Mouse (Mus musculus): ENCODE measurements around the gene Vamp3. TPM values are rescaled to one million over a fixed set of nuclear protein-coding genes. Genes with fewer than 3 reads are reported as not detected.

Vamp3 gene
- total and polyA plus RNA-seq, 3 experiments = 29.2 to 68.4 (median 44.1) TPM

DNA sequence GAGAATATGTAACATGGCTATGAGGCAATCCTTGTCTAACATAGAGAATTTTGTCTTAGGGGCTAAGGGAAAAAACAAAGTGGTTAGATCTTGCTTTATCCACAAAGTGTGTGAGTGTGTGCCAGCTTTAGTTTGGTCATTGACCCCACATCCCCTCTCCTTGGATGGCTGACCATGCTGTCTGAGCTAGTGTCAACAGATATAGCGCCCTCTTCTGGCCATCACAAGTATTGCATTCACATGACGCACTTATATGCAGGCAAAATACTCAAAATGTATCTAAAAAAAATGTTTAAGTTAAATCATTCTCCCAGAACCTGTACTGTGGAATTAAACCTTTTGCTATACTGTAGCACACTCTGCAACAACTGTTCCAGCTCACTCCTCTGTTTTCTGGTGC is 37.4 kb upstream of the Vamp3 start:
- Histone ChIP-seq H3K4me2 (ENCODE audit: insufficient read depth, low read depth, poor library complexity, severe bottlenecking) (no peak overlapping the region), H3K79me2 (replicated peaks; ENCODE audit: control insufficient read depth, extremely low read depth, insufficient read depth, poor library complexity, severe bottlenecking) (no peaks in the 10 kb centered on the region), H3K27me3 (replicated peaks) (peaks cover 5% of the 10 kb centered on the region), H3K9me3 (replicated peaks; ENCODE audit: low read length) (peaks cover 5% of the 10 kb centered on the region), H3K9ac (ENCODE audit: insufficient read depth, low read depth) (no peak overlapping the region), H3K36me3 (replicated peaks in 1 of 2; ENCODE audit: control insufficient read depth in 1 of 2, insufficient read depth in 1 of 2, low read length in 1 of 2) (no peaks in the 10 kb centered on the region), H3K4me1 (ENCODE audit: control insufficient read depth in 1 of 2, insufficient read depth in 2 of 2) (no peaks in the 10 kb centered on the region), H3K27ac (ENCODE audit: insufficient read depth, low read depth) (no peak overlapping the region), H3K4me3 (replicated peaks in 1 of 3; ENCODE audit: low read depth in 2 of 3, low read length in 2 of 3, poor library complexity in 1 of 3) (no peak overlapping the region)
- dilution Hi-C loops (cut with MboI; ENCODE audit: extremely low pct_ligation_motif_present, extremely low pct_unique_long_range_greater_than_20kb, low sequenced_read_pairs) = no loop called here
- TF ChIP-seq CTCF (conservative IDR thresholded peaks at IDR 0.05 in 1 of 2, IDR thresholded peaks at IDR 0.05 in 1 of 2; ENCODE audit: low read depth in 2 of 2, low read length in 2 of 2) (peak; percentile 31 to 43; a peak in 3 of 4 replicates), HCFC1 (IDR thresholded peaks at IDR 0.05; ENCODE audit: low read depth, low read length) (no peak)
- DNase-seq (ENCODE audit: extremely low read depth) = peak; percentile 18
- in situ Hi-C loops (cut with MboI; ENCODE audit: low pct_ligation_motif_present, low pct_unique_long_range_greater_than_20kb, low sequenced_read_pairs) = no loop called here

DNA sequence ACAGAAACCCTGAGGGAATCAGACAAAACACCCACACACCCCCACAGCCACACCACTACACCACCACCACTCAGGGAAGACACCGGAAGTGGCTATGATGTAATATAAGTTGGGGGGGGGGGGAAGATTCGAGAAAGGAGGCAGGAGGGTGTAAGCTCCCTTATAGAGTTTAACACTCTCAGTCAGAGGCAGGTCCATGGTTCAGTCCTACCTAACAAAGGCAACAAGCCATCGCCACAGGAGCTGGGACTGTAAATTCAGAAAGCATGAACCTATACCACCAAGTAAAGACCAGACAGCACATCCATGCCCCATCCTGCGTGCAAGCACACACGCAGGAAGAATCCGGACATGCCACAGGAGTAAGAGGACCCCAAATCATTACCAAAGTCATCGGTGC is 31.5 kb upstream of the Vamp3 start, which contains the start of gene Gm13090:
Gene Gm13090 (plus strand): TSS at position 301 of the 400 bp plus-strand sequence.
- Histone ChIP-seq H3K4me1 (ENCODE audit: control insufficient read depth in 1 of 2, insufficient read depth in 2 of 2) (peaks cover 0 to 8% of the 10 kb centered on the region in 2 experiments; a peak in 2 of 4 replicates), H3K9ac (ENCODE audit: insufficient read depth, low read depth) (no peak within 1 kb of the TSS), H3K9me3 (replicated peaks; ENCODE audit: low read length) (peaks cover 8% of the 10 kb centered on the region), H3K36me3 (replicated peaks in 1 of 2; ENCODE audit: control insufficient read depth in 1 of 2, insufficient read depth in 1 of 2, low read length in 1 of 2) (no peaks in the 10 kb centered on the region), H3K27me3 (replicated peaks) (no peaks in the 10 kb centered on the region), H3K4me3 (replicated peaks in 1 of 3; ENCODE audit: low read depth in 2 of 3, low read length in 2 of 3, poor library complexity in 1 of 3) (no peak within 1 kb of the TSS), H3K4me2 (ENCODE audit: insufficient read depth, low read depth, poor library complexity, severe bottlenecking) (no peak within 1 kb of the TSS), H3K79me2 (replicated peaks; ENCODE audit: control insufficient read depth, extremely low read depth, insufficient read depth, poor library complexity, severe bottlenecking) (no peaks in the 10 kb centered on the region), H3K27ac (ENCODE audit: insufficient read depth, low read depth) (no peak within 1 kb of the TSS)
- TF ChIP-seq MAFK (IDR thresholded peaks at IDR 0.05; ENCODE audit: insufficient replicate concordance, low read length) = no peak
- no peak for TF ChIP-seq SMC3 (IDR thresholded peaks at IDR 0.05; ENCODE audit: low read depth, low read length)
- TF ChIP-seq CTCF (conservative IDR thresholded peaks at IDR 0.05 in 1 of 2, IDR thresholded peaks at IDR 0.05 in 1 of 2; ENCODE audit: low read depth in 2 of 2, low read length in 2 of 2) = no peak
- no peak for TF ChIP-seq E2F4 (IDR thresholded peaks at IDR 0.05; ENCODE audit: insufficient replicate concordance, low read depth, low read length)
- no peak for TF ChIP-seq JUND (conservative IDR thresholded peaks at IDR 0.05; ENCODE audit: low read depth, low read length)
- TF ChIP-seq RCOR1 (conservative IDR thresholded peaks at IDR 0.05; ENCODE audit: low read depth, low read length) = no peak
- TF ChIP-seq UBTF (IDR thresholded peaks at IDR 0.05; ENCODE audit: low read depth, low read length) = no peak
- no peak for TF ChIP-seq SIN3A (IDR thresholded peaks at IDR 0.05; ENCODE audit: low read length)
- no peak for TF ChIP-seq MXI1 (IDR thresholded peaks at IDR 0.05; ENCODE audit: low read depth, low read length)
- TF ChIP-seq POLR2AphosphoS2 (IDR thresholded peaks at IDR 0.05; ENCODE audit: low read depth, low read length) = no peak
- no peak for TF ChIP-seq ELF1 (IDR thresholded peaks at IDR 0.05; ENCODE audit: low read depth, low read length)
- TF ChIP-seq JUN (IDR thresholded peaks at IDR 0.05; ENCODE audit: insufficient read depth, low read depth, low read length) = no peak
- no peak for TF ChIP-seq ZMIZ1 (IDR thresholded peaks at IDR 0.05; ENCODE audit: low read depth, low read length)
- TF ChIP-seq GABPA (IDR thresholded peaks at IDR 0.05; ENCODE audit: insufficient replicate concordance, low read depth, low read length) = no peak
- no peak for TF ChIP-seq USF2 (conservative IDR thresholded peaks at IDR 0.05; ENCODE audit: low read depth, low read length)
- TF ChIP-seq CHD1 (IDR thresholded peaks at IDR 0.05; ENCODE audit: low read depth, low read length) = no peak
- TF ChIP-seq MYC (IDR thresholded peaks at IDR 0.05; ENCODE audit: low read depth, low read length) = no peak
- no peak for TF ChIP-seq POLR2A (IDR thresholded peaks at IDR 0.05; ENCODE audit: low read depth, low read length)
- TF ChIP-seq HCFC1 (IDR thresholded peaks at IDR 0.05; ENCODE audit: low read depth, low read length) = no peak
- no peak for TF ChIP-seq BHLHE40 (IDR thresholded peaks at IDR 0.05; ENCODE audit: low read depth, low read length)
- dilution Hi-C loops (cut with MboI; ENCODE audit: extremely low pct_ligation_motif_present, extremely low pct_unique_long_range_greater_than_20kb, low sequenced_read_pairs) = no loop called here
- no peak for DNase-seq (ENCODE audit: extremely low read depth)
- in situ Hi-C loops (cut with MboI; ENCODE audit: low pct_ligation_motif_present, low pct_unique_long_range_greater_than_20kb, low sequenced_read_pairs) = no loop called here
